Mouse (Mus musculus) large intestine, adult 2 months (tissue): ENCODE data around the gene Prrt1. TPM values are rescaled to one million over a fixed set of nuclear protein-coding genes. Genes with fewer than 3 reads are reported as not detected.

Experiments
- polyA plus RNA-seq: library from polyadenylated mRNA; depleted of rRNA; stranded (reverse); fragments of >200 nt; gene quantifications from 2 replicates; pipeline ENCODE4 v1.2.3, GENCODE M21; 2012; rRNA removed

The Prrt1 gene
- polyA plus RNA-seq, 1 experiment = 4.5 TPM

Other genes with a start within 250 kb of the Prrt1 start
- gene BC051142, start 230.7 kb upstream of the Prrt1 start, polyA plus RNA-seq = 0.64 and 1.3 TPM in 2 replicates
- 55.9 and 102 TPM in 2 replicates for gene Btnl4, start 152.2 kb upstream of the Prrt1 start, polyA plus RNA-seq
- gene Btnl6, start 112.2 kb upstream of the Prrt1 start, polyA plus RNA-seq = 115 and 205 TPM in 2 replicates
- 4.1 and 8.1 TPM in 2 replicates for gene Notch4, start 65.3 kb upstream of the Prrt1 start, polyA plus RNA-seq
- gene Gpsm3, start 39.7 kb upstream of the Prrt1 start, polyA plus RNA-seq = 11.2 and 11.8 TPM in 2 replicates
- 34.5 and 44.4 TPM in 2 replicates for gene Pbx2, start 38.3 kb upstream of the Prrt1 start, polyA plus RNA-seq
- gene Ager, start 31.7 kb upstream of the Prrt1 start, polyA plus RNA-seq = 1.9 and 2.1 TPM in 2 replicates
- gene Rnf5, start 25.8 kb upstream of the Prrt1 start, polyA plus RNA-seq = 171 and 173 TPM in 2 replicates
- gene Agpat1, start 25.3 kb upstream of the Prrt1 start, polyA plus RNA-seq = 255 and 267 TPM in 2 replicates
- gene Egfl8, start 13.6 kb upstream of the Prrt1 start, polyA plus RNA-seq = 1.7 and 2.2 TPM in 2 replicates
- 31.1 and 35.8 TPM in 2 replicates for gene Ppt2, start 1.0 kb upstream of the Prrt1 start, polyA plus RNA-seq
- gene Fkbpl, start 15.2 kb downstream of the Prrt1 start, polyA plus RNA-seq = 3.7 and 4.7 TPM in 2 replicates
- gene Atf6b, start 17.6 kb downstream of the Prrt1 start, polyA plus RNA-seq = 61.0 and 64.1 TPM in 2 replicates
- gene Tnxb, start 41.0 kb downstream of the Prrt1 start, polyA plus RNA-seq = 11.0 and 13.3 TPM in 2 replicates
- gene C4b, start 114.3 kb downstream of the Prrt1 start, polyA plus RNA-seq = 32.9 and 44.2 TPM in 2 replicates
- gene Cyp21a1, start 175.0 kb downstream of the Prrt1 start, polyA plus RNA-seq = 0.05 TPM in 1 of 2 replicates, not detected in the other
- 49.5 and 57.9 TPM in 2 replicates for gene Stk19, start 207.4 kb downstream of the Prrt1 start, polyA plus RNA-seq
- 75.2 and 76.4 TPM in 2 replicates for gene Dxo, start 207.5 kb downstream of the Prrt1 start, polyA plus RNA-seq
- gene Skiv2l, start 220.7 kb downstream of the Prrt1 start, polyA plus RNA-seq = 61.1 and 89.6 TPM in 2 replicates
- gene Nelfe, start 220.9 kb downstream of the Prrt1 start, polyA plus RNA-seq = 31.2 and 33.8 TPM in 2 replicates
- gene Cfb, start 233.0 kb downstream of the Prrt1 start, polyA plus RNA-seq = 64.4 and 94.3 TPM in 2 replicates
- 4.7 and 5.8 TPM in 2 replicates for gene Zbtb12, start 249.9 kb downstream of the Prrt1 start, polyA plus RNA-seq